Mouse (Mus musculus): ENCODE measurements around the gene Olfr201. TPM values are rescaled to one million over a fixed set of nuclear protein-coding genes. Genes with fewer than 3 reads are reported as not detected.

Olfr201 gene
- not detected for polyA plus RNA-seq (2014; fragmentation: Illumina TruSeq; extraction: RNeasy Lipid Tissue Mini Kit (QIAGEN cat#74804))

GRCm38 (mm10) chr16:59272532-59272931 is at the start of gene Olfr201:
Gene Olfr201 (minus strand): TSS chr16:59272632.

GRCm38 (mm10) chr16:59318148-59318547 is 45.7 kb upstream of the Olfr201 start, which contains the start of gene Olfr204:
Gene Olfr204 (minus strand): TSS chr16:59318248.

GRCm38 (mm10) chr16:59298581-59298980 is 26.1 kb upstream of the Olfr201 start, which contains the start of gene Olfr203:
Gene Olfr203 (plus strand): TSS chr16:59298881.

GRCm38 (mm10) chr16:59286693-59287092 is 14.3 kb upstream of the Olfr201 start, which contains the start of gene Olfr202:
Gene Olfr202 (minus strand): TSS chr16:59286793.

GRCm38 (mm10) chr16:59219667-59220066 is 52.8 kb downstream of the Olfr201 start, which contains the start of gene Olfr199:
Gene Olfr199 (minus strand): TSS chr16:59219767.

Other genes starting within 250 kb of the Olfr201 start
- gene Olfr186, start 242.3 kb downstream of the Olfr201 start, polyA plus RNA-seq (2014; fragmentation: Illumina TruSeq; extraction: RNeasy Lipid Tissue Mini Kit (QIAGEN cat#74804)), result not detected
- not detected for gene Olfr187, start 232.9 kb downstream of the Olfr201 start, polyA plus RNA-seq (2014; fragmentation: Illumina TruSeq; extraction: RNeasy Lipid Tissue Mini Kit (QIAGEN cat#74804))
- not detected for gene Olfr190, start 194.6 kb downstream of the Olfr201 start, polyA plus RNA-seq (2014; fragmentation: Illumina TruSeq; extraction: RNeasy Lipid Tissue Mini Kit (QIAGEN cat#74804))
- gene Olfr191, start 182.8 kb downstream of the Olfr201 start, polyA plus RNA-seq (2014; fragmentation: Illumina TruSeq; extraction: RNeasy Lipid Tissue Mini Kit (QIAGEN cat#74804)), result not detected
- not detected for gene Olfr193, start 160.8 kb downstream of the Olfr201 start, polyA plus RNA-seq (2014; fragmentation: Illumina TruSeq; extraction: RNeasy Lipid Tissue Mini Kit (QIAGEN cat#74804))
- not detected for gene Olfr194, start 151.6 kb downstream of the Olfr201 start, polyA plus RNA-seq (2014; fragmentation: Illumina TruSeq; extraction: RNeasy Lipid Tissue Mini Kit (QIAGEN cat#74804))
- not detected for gene Olfr195, start 125.6 kb downstream of the Olfr201 start, polyA plus RNA-seq (2014; fragmentation: Illumina TruSeq; extraction: RNeasy Lipid Tissue Mini Kit (QIAGEN cat#74804))
- gene Olfr196, start 102.2 kb downstream of the Olfr201 start, polyA plus RNA-seq (2014; fragmentation: Illumina TruSeq; extraction: RNeasy Lipid Tissue Mini Kit (QIAGEN cat#74804)), result not detected
- gene Olfr198, start 69.1 kb downstream of the Olfr201 start, polyA plus RNA-seq (2014; fragmentation: Illumina TruSeq; extraction: RNeasy Lipid Tissue Mini Kit (QIAGEN cat#74804)), result not detected
- not detected for gene Olfr199, start 52.9 kb downstream of the Olfr201 start, polyA plus RNA-seq (2014; fragmentation: Illumina TruSeq; extraction: RNeasy Lipid Tissue Mini Kit (QIAGEN cat#74804))
- not detected for gene Olfr202, start 14.2 kb upstream of the Olfr201 start, polyA plus RNA-seq (2014; fragmentation: Illumina TruSeq; extraction: RNeasy Lipid Tissue Mini Kit (QIAGEN cat#74804))
- gene Olfr203, start 26.2 kb upstream of the Olfr201 start, polyA plus RNA-seq (2014; fragmentation: Illumina TruSeq; extraction: RNeasy Lipid Tissue Mini Kit (QIAGEN cat#74804)), result not detected
- not detected for gene Olfr204, start 45.6 kb upstream of the Olfr201 start, polyA plus RNA-seq (2014; fragmentation: Illumina TruSeq; extraction: RNeasy Lipid Tissue Mini Kit (QIAGEN cat#74804))
- not detected for gene Olfr205, start 58.5 kb upstream of the Olfr201 start, polyA plus RNA-seq (2014; fragmentation: Illumina TruSeq; extraction: RNeasy Lipid Tissue Mini Kit (QIAGEN cat#74804))
- 1.3 TPM for gene Olfr206, start 76.6 kb upstream of the Olfr201 start, polyA plus RNA-seq (2014; fragmentation: Illumina TruSeq; extraction: RNeasy Lipid Tissue Mini Kit (QIAGEN cat#74804))
- gene Olfr209, start 91.4 kb upstream of the Olfr201 start, polyA plus RNA-seq (2014; fragmentation: Illumina TruSeq; extraction: RNeasy Lipid Tissue Mini Kit (QIAGEN cat#74804)), result not detected
- gene Gabrr3, start 134.7 kb upstream of the Olfr201 start, polyA plus RNA-seq (2014; fragmentation: Illumina TruSeq; extraction: RNeasy Lipid Tissue Mini Kit (QIAGEN cat#74804)), result 0.29 TPM
- 37.5 TPM for gene Riox2, start 199.1 kb upstream of the Olfr201 start, polyA plus RNA-seq (2014; fragmentation: Illumina TruSeq; extraction: RNeasy Lipid Tissue Mini Kit (QIAGEN cat#74804))

All from ovary, adult 10 weeks (tissue).